Mouse (Mus musculus): ENCODE measurements at regions not wholly inside any gene's neighbourhood (a gene's known extent, or its start where the extent isn't known, plus 50 kb on each side); places are given as distances from the start of the nearest gene placed in this dataset.
A peak's percentile ranks its signal among the peaks of the same experiment; 100 is the strongest.

DNA sequence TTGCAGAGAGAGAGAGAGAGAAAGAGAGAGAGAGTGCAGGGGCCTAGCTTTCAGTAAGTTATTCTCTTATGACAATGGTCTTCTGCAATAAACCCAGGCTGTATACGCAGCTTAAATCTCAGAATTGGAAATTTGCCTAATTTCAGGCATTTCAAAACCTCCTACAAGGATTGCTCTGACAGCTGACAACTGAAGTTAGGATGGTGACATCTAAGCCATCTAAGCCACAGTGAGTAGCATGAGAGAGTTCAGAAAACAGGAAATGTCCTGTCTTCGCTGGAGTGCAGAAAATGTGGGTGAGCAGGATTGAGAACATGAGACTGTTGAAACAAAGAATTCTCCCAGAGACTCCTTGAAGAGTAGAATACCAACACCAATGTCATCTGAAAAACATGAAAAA is 56.8 kb downstream of the Fam110c start:
- DNase-seq (ENCODE audit: low spot score in 2 of 2): no peak

DNA sequence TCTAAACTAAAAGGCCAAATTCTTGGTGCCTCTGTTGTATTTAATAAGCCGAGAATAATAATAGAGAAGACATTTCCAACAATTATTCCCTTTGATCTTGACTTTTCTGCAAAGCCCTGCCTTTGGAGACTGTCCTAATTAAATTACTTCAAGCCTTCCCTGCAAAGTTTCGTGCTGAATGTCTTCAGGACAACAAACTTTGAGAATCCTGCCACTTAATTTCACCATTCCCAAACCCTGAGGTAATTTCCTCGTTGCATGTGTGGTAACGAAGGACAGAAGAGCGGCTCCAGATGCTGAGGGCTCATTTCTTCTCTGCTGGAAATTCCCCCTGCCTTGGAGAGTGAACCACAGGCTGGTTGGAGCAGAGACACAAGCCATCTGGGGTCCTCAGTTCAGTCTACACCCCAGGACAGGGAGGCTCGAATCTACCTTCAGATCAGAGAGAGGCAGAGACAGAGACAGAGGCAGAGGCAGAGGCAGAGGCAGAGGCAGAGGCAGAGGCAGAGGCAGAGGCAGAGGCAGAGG is 60.9 kb downstream of the Fam110c start:
- no peak for DNase-seq (ENCODE audit: low spot score in 2 of 2)

DNA sequence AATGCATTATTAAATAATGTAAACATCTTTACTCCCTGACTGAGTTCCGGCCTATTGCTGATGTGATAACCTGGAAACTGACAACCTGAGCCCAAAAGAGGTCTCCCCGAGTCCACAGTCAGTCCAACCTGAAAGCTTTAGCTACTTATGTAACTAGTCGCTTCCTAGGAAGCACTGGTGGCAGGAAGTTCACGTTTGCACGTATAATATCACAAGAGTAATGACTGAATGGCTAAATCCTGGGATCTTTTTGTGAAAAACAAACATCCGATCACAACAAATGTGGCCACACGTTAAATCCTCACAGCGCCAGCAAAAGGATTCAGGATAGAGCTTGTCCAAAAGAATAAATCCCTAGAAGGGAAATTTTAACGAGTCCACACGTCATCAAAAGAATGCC is 62.7 kb downstream of the Fam110c start:
- DNase-seq (ENCODE audit: low spot score in 2 of 2): no peak

DNA sequence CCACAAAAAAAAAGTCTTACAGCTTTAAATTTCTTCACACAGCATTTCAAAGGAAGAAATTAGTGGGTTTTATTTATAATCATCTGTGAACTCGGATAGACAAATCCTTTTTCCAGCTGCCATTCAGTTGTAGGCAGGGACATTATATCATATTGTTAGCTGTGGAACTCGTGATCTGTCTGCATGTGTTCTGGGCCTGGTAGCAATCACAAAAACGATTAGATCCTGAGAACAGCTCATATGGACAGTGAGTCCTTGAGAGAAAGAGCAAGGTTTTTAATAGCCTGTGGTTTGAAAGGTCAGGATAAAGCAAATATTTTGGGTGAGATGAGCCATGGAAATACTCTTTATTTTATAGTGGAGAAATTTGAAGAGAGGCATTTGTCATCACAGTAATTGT is 63.2 kb downstream of the Fam110c start:
- no peak for DNase-seq (ENCODE audit: low spot score in 2 of 2)

DNA sequence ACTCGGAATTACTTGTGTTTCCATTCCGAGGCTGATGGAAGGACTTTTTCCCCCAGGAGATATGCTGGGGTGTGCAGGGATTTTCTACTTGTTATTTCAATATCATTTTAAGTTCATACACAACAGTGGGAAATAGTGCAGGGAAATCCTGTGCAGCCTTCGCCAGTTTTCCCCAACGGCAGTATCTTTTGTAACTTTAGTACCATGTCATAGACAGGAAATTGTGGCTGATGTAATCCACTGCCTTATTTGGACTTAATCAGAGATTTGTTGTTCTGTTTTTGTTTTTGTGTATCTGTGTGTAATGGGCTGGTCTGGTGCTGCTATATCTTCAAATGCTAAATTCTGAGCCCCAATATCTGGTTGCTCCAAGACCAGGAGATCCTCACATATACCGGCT is 63.8 kb downstream of the Fam110c start:
- DNase-seq (ENCODE audit: low spot score in 2 of 2): no peak

DNA sequence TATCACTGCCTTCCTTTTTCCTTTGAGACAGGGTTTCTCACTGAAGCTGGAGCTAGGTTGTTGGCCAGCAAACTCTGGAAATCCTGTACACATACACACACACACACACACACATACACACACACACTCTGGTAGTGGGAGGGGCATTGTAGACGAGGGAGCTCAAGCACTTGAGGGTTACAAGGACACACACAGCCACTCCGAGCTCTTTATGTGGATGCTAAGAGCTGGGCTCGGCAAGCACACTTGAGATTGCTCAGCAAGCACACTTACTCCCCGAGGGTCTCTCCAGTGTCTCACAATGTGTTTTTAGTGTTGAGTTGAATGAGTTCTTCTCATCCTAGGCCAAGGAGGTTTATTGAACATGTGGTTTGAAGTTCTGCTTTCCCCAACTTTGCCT is 66.2 kb downstream of the Fam110c start:
- DNase-seq (ENCODE audit: low spot score in 2 of 2): no peak

DNA sequence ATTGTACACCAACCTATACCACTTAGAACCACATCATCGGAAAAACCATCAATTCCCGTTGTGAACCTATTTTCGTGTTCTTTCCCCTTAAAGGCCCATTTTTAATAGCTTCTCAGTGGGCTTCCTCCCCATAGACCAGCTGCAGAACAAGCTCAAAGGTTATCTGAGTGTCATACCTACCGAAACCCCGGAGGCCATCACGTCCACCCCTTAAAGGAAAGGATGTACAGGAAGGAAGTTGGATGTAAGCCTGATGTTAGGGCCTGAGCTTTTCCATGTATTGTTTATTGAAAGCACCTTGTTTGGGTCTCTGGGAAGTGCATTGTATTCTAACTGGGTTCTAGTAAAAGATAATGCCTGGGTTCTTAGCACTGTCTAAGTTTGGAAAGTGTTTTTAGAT is 69.6 kb downstream of the Fam110c start:
- DNase-seq (ENCODE audit: low spot score in 2 of 2): no peak

DNA sequence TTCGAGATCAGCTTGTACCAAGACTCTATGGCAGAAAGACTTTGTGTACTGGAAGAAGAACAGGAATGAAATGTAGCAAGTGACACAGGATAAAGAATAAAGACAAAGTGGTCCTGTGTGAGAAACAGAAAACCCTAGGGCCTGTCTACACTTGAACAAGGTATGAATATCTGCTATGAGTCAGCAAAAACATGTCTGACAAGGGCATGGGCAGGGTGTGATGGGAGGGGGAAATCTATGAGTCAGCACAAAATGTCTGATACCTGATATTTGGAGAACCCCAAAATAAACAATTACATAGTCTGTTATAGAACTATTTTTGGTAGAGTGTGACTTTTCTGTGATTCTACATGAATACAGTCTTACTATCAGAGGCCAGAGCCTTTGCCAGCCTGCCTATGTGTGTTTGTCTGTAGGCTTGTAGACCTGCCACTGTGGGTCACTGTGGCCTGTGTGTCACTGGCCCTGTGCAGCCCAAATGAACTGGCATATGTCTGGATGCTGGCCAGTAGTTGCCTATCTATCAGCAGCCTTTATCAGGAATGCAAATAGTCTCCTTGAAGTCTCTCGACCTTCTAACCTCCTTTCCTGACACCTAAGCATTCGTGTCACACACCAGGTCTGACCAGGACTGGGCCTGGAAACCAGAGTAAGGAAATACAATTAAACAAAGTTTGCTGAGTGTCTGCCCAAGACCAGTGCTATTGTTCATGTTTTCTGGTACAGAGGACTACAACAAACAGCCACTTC is 71.5 kb downstream of the Fam110c start:
- no peak for DNase-seq (ENCODE audit: low spot score in 2 of 2)

DNA sequence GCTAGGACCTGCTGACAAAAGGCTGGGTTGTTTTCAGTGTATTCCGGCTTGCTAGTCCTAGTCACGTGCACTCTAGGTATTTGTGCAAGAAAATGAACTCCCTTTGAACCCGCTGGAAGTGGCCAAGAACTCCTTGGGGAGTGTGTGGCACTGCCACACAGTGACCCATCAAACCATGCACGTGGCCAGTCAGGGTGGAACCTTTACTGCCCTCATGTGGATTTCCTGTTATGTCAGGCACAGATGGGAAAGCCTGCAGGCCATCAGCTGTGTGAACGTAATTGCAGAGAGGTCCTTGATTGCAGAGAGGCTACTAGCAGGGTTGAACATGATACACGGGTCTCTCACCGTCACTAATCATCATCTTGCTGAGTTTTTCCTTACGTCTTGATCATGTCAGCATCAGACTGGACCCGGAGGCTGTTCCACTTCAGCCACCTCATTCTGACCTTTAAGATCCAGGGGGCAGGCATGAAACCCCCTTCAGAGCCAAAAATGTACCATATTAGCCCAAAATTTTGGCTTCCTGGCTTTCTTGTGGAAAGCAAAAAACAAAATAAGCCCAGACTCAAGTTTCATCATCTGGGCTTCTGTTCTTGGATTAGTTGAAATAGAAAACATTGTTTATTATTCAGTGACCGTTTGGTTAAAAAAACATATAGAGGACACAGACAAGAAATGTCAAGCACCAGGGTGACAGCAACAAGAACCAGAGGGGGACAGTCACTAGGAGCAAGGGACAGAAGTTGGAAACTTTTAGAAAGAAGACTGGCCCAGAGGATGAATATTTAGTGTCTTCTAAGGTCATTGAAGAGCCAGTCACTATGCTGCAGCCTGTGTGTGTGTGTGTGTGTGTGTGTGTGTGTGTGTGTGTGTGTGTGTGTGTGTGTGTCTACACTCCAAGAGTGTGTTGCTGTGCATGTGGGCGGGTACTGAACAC is 75.0 kb downstream of the Fam110c start:
- no peak for DNase-seq (ENCODE audit: low spot score in 2 of 2)

DNA sequence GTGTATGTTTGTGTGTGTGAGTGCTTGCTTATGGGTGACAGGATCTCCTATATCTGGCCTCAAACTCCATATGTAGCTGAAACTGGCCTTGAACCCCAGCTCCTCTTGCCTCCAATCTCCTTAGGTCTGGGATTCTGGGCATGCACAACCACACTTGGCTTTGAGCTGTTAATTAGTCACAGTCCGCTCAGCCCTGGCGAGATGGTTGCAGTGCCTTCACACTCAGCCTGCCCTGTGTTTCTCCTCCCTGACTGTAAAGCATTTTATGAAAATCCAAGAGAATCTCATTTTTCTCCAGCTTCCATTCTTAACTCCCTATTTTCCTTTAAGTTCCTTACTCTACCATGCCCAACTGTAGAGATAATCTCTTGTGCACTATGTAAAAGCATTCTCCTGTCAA is 80.1 kb downstream of the Fam110c start:
- DNase-seq (ENCODE audit: low spot score in 2 of 2): no peak

DNA sequence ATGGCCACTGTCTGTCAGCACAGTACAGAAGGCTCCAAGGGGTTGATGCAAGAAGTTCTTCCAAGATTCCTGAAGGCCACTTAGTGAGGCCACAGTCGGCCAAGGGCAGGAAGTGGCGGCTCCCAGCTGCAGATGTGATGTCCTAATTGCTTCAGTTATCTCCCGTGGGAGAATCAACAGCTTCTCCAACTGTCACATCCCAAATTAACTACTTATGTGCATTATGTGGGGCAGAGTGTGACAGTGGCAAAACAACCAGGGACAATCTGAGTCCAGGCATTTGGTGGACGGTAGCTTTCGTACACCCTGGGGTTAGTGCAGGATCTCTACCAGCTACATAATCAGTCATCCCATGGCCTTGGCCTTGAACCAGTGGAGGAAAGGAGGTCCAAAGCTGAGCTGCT is 80.9 kb downstream of the Fam110c start:
- no peak for DNase-seq (ENCODE audit: low spot score in 2 of 2)

DNA sequence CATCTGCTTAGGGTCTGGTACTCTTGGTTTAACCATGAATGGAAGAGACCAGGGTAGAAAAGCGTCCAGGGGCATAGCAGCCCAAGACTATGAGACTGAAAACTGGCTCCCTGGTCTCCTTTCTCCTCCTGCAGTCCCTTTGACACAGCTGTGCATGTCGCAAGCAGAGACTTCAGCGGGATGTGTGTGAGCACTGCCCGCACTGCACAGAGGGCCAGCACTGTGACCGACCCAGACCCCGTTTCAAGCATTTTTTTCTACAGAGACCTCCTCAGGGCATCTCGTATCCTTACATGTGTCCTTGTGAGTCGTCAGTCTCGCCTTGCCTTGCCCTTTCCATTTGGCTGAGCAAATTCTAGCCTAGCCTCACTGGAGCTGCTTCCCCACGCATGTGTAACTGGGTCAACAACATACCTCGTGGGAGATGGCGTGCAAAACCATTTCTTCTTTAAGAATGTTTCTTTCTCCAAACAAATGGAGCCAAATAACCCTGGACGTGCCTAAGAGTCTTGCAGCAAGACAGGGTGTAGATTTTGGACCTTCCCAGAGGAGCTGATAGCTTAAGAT is 82.6 kb downstream of the Fam110c start:
- DNase-seq (ENCODE audit: low spot score in 2 of 2): no peak

DNA sequence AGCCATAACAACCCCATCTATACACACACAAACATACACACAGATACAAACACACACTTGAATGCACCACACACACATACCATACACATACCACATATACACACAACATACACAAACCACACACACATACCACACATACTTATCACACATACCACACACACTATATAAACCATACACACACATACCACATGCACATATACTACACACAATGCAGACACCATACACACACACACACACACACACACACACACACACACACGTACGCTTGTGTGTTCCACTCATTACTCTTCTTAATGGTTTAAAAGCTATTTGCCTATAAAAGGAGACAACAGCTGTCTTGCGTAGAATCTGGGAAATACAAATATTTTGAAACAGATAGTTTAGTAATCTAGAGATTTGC is 83.1 kb upstream of the Gm6993 start:
- DNase-seq (ENCODE audit: low spot score in 2 of 2): no peak

DNA sequence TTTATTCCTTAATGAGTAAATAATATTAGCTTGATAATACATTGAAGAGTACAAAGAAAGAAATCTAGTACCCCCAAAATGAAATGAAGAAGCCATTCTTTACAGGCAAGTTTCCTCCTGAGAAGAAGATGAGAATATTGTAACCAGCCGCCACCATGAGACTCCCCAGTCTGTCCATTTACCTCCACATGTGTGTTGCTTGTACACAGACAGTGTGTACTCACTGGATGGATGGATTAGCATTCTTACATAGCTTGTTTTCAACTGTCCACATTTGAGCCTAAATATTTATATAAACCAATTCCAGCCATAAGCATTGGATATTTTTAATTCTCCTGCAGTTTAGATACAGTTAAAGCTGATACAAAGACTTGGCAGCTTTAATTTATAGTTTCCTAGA is 82.7 kb upstream of the Gm6993 start:
- no peak for DNase-seq (ENCODE audit: low spot score in 2 of 2)

DNA sequence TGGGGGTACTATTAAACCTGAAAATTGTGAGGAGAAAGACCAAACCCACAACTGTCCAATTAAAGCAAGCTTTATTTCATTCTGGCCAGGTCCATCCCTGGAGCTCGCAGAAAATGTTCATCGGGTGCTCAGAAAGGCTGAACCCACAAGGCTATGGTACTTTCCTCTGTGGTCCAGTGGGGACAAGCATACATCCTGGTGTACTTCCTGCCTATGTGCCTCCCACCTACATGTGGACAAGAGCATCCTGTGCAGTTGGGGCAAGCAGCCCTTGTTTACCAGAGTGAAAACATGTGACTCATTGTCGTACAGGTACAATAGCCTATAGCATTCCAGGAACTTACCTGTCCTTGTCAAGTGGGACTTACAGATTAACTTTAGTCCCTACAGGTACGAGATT is 81.7 kb upstream of the Gm6993 start:
- no peak for DNase-seq (ENCODE audit: low spot score in 2 of 2)

DNA sequence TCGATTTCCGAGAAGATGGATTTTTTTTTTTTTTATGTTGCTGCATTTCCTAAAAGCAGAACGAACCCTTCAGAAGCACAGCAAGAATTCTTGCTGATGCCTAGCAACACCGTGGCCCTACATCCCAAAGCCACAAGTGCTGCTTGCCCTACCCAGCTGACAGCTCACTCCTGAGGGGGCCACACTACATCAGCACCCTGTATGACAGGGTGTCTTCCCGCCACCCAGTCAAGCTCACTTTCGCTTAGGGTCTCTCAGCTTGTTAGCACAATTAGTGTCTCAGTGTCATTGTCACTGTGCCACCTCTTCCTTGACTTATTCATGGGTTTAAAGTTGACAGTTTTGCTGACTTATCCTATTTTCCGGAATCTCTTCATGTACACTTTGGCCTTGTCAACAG is 81.2 kb upstream of the Gm6993 start:
- DNase-seq (ENCODE audit: low spot score in 2 of 2): no peak

DNA sequence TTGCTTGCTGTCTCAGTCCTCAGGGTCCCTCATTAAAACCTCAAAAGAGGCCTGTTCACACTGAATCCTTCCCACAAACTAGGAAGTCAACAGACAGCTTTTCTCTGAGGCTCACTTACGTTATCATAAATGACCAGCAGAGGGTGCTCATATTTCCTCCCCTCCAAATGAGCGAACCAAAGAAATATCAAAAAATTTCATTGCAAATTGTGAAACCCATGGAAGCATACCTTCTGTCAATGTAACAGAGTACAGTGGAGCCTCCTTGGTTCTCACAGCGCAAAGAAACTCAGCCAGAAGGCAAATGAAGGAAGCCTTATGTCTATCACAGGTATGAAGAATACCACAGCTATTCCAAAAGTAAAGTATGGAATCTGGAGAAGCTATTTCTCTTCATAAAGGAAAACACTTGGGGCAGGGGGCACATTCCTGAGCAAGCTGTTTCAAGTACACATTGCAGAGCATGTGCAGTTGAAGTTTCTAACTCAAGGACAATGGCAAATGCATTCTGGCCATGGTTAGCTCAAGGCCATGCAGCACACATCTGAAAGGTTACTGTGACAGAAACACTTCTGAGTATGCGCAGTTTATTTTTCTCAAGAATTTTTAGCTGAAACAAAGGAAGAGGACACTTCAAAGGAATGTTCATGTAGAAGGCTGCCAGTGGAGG is 72.2 kb upstream of the Gm6993 start:
- DNase-seq (ENCODE audit: low spot score in 2 of 2): peak; percentile 34 to 35

DNA sequence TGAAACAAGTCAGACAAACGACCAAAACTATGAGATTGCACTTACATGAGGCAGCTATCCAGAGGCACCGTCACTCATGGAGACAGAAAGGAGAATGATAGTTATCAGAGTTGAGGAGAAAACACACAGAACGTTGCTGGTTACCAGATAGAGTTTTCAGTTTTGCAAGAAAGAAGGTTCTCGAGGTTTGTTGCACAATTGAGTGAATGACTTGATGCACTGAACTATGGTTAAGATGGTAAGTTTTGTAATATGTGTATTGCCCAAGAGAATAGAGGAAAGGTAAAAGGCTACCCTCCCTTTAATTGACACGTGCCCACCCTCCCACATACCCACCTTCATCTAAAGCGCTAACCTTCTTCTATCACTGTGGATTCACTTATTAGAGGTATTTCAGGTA is 70.5 kb upstream of the Gm6993 start:
- DNase-seq (ENCODE audit: low spot score in 2 of 2): no peak

DNA sequence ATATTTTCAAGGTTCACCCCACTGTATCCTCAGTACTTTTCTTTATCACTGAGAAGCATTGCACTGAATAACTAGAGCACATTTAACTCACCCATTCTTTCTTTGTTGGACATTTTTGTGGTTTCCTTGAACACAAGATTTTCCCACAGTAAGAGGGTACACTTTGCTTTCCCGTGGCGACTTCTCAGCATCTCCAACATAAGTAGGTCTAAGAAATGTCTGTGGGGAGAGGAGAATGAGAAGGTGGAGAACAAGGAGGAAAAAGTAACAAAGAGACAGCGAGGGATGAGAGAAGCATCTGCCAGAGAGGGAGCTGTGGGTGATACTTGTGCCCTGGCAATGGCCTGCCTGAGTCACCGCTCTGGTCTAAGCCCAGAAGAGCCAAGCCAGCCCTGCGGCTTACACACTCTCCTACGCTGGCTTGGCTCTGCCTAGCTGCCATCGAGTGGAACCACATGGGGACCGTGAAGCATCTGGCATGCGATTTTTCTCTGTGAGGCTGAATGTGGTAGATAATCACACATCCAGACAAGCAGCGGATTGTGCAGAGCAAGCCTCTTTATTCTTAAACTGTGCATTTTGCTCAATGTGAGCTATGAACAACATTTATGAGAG is 69.9 kb upstream of the Gm6993 start:
- DNase-seq (ENCODE audit: low spot score in 2 of 2): peak; percentile 76 to 84

DNA sequence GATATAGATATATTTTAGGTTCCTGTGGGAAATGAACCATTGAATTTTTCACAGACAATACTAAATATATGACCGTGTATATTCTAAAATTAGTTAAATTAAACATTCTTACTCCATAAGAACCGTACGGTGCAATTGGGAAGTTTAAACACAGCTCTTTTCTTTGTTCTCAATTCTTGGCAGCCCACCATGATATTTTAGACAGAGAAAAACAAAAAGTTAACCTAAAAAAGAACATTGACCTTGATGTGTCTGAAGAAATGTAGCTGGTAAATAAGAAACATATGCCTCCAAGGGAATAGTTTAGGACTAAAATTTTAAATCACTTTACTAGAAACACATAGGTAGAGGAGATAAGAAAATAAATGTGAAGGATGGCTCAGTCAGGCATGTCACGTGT is 68.6 kb upstream of the Gm6993 start:
- no peak for DNase-seq (ENCODE audit: low spot score in 2 of 2)

Measured in left cerebral cortex, adult 18-20 months (tissue).